Mouse (Mus musculus): ENCODE results near the gene Fgfbp3. TPM values are rescaled to one million over a fixed set of nuclear protein-coding genes. Genes with fewer than 3 reads are reported as not detected.
A peak's percentile ranks its signal among the peaks of the same experiment; 100 is the strongest.

Fgfbp3 gene
- polyA plus RNA-seq, 1 experiment from 2014 or later: 9.8 TPM

DNA sequence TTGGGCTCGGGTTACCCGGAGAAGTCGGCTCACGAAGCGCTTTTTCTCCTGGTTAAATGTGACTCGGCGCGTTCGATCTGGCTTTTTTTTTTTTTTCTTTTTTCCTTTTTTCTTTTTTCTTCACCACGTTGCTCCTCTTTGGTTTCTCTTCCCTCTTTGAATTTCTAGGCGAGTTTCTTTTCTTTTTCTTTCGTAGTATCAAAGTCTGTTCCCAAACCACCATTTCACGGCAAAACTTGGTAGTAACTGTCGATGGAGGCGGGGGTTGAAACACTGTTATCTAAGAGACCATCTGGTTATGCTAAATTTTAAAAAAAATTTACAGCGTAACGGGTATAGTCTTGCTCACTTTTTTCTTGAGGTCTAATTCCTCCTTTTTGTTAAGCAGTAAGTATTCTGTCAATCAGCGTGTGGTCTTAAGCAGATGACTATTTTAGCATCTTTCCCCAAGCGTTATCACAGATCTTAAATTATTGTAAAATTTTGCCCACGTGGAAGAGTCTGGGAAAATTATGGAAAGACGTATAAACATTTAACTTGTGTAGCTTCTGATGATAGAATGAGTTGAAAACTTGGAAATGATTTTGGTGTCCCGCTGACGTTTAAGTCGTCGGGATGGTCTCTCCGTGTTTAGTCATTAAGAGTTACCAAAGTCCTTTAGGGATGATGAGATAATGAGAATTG is 7.3 kb upstream of the Fgfbp3 start:
- 1% methylated on average over 26 of the region's 26 CpGs for WGBS

DNA sequence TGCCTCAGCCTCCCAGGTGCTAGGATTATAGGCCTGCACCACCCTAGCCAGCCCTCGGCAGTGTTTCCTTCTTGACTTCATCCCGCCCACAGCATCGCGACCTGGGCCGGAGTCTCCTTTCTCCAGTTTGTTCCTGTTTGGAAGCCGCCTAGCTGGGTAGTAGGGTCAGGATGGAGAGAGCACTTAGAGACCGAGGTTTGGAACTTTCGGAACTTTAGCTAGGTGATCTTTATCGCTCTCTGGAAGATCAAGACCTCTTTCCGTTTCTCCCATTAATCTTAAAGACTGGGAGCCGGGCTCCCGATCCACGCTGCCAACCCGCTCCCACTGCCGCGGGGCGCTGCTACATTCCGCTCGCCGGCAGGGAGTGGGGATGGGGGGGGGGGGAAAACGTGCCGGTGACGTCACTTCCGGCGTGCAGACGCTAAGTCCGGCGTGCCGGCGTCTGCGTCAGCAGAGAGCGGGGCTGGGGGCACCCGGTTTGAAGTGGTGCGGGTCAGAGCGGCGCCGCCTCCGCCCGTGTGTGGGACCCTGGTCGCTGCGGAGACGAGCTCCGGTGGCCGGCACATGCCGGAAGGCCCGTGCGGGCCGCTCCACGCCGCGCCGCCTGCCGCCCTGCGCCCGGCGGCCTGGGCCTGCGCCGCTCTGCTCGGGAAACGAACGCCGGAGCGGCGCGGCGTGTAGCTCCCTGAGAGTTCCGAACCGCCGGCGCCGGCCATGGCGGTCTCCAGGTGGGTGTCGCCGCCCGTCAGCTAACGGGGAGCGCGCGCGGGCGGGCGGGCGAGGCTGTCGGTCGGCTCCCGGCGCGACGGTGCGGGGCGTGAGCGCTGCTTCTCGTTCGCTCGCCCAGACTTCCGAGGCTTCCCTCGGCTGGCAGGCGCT is 6.5 kb upstream of the Fgfbp3 start, which contains the start of gene Btaf1:
Gene Btaf1, plus strand, starts transcription at position 409 of the 882 bp plus-strand sequence.
- H3K27ac ChIP-seq: peak within 1 kb of the TSS; percentile 96
- no peaks in the 10 kb centered on the region for H3K9me3 ChIP-seq
- WGBS: under 1% methylated on average over 98 of the region's 98 CpGs
- peaks cover 22% of the 10 kb centered on the region for H3K4me1 ChIP-seq
- H3K4me3 ChIP-seq: peak within 1 kb of the TSS; percentile 89
- ATAC-seq (ENCODE audit: insufficient number of reproducible peaks, insufficient read depth, low FRiP score, low TSS enrichment, low read depth): peak; percentile 96
- H3K4me2 ChIP-seq: peak within 1 kb of the TSS; percentile 81
- no peaks in the 10 kb centered on the region for H3K36me3 ChIP-seq
- no peaks in the 10 kb centered on the region for H3K27me3 ChIP-seq
- H3K9ac ChIP-seq: peak within 1 kb of the TSS; percentile 93

More for the DNA sequence above, 7.3 kb upstream of the Fgfbp3 start:
- Histone ChIP-seq H3K9me3 (no peaks in the 10 kb centered on the region), H3K4me3 (peak overlapping the region; percentile 89), H3K36me3 (no peaks in the 10 kb centered on the region), H3K4me1 (peaks cover 22% of the 10 kb centered on the region), H3K27me3 (no peaks in the 10 kb centered on the region), H3K27ac (peak overlapping the region; percentile 96), H3K4me2 (peak overlapping the region; percentile 81), H3K9ac (peak overlapping the region; percentile 93)
- ATAC-seq (ENCODE audit: insufficient number of reproducible peaks, insufficient read depth, low FRiP score, low TSS enrichment, low read depth): no peak

DNA sequence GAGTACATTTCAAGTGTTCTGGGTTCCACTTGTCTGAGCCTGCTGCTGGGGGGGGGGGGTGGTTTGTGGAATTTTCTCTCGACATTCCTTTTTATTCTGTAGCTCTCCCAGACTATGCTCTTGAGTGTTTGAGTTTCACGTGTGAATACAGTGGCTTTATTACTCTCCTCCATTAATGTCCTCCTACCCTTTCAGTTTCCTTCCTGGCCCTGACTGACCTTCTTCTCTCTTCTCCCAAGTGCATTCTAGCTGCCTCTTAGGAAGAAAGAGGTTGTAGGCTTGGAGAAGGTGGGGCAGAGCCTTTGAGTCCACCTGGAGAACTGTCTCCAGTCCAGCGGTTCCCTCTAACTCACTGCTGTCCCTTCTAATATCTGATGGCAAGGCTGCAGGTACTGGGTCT is 3.5 kb upstream of the Fgfbp3 start:
- no peaks in the 10 kb centered on the region for H3K9me3 ChIP-seq
- peaks cover 21% of the 10 kb centered on the region for H3K4me1 ChIP-seq
- H3K36me3 ChIP-seq: no peaks in the 10 kb centered on the region
- ATAC-seq (ENCODE audit: insufficient number of reproducible peaks, insufficient read depth, low FRiP score, low TSS enrichment, low read depth): no peak
- no peak overlapping the region for H3K4me3 ChIP-seq
- no peak overlapping the region for H3K9ac ChIP-seq
- WGBS: 54% methylated on average over 3 of the region's 3 CpGs
- H3K27ac ChIP-seq: no peak overlapping the region
- no peak overlapping the region for H3K4me2 ChIP-seq
- no peaks in the 10 kb centered on the region for H3K27me3 ChIP-seq

DNA sequence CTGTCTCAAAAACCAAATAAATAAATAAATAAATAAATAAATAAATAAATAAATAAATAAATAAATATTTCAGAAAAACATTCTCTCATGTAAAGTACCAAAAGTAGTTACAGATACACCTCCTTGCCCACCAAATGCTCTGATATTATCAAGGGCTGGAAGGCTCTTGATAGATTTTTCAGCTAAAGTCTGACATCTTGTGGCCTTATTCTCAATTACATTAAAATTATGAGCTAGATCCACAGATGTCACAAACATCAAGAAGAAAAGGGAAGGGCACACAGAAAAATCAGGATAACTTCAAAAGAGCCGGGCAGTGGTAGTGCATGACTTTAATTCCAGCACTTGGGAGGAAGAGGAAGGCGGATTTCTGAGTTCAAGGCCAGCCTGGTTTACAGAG is 2.6 kb upstream of the Fgfbp3 start:
- H3K36me3 ChIP-seq: no peaks in the 10 kb centered on the region
- H3K27me3 ChIP-seq: no peaks in the 10 kb centered on the region
- H3K27ac ChIP-seq: no peak overlapping the region
- H3K4me2 ChIP-seq: no peak overlapping the region
- no peak overlapping the region for H3K9ac ChIP-seq
- ATAC-seq (ENCODE audit: insufficient number of reproducible peaks, insufficient read depth, low FRiP score, low TSS enrichment, low read depth): no peak
- peaks cover 13% of the 10 kb centered on the region for H3K4me1 ChIP-seq
- H3K9me3 ChIP-seq: no peaks in the 10 kb centered on the region
- WGBS: 26% methylated on average over 2 of the region's 2 CpGs
- H3K4me3 ChIP-seq: no peak overlapping the region

DNA sequence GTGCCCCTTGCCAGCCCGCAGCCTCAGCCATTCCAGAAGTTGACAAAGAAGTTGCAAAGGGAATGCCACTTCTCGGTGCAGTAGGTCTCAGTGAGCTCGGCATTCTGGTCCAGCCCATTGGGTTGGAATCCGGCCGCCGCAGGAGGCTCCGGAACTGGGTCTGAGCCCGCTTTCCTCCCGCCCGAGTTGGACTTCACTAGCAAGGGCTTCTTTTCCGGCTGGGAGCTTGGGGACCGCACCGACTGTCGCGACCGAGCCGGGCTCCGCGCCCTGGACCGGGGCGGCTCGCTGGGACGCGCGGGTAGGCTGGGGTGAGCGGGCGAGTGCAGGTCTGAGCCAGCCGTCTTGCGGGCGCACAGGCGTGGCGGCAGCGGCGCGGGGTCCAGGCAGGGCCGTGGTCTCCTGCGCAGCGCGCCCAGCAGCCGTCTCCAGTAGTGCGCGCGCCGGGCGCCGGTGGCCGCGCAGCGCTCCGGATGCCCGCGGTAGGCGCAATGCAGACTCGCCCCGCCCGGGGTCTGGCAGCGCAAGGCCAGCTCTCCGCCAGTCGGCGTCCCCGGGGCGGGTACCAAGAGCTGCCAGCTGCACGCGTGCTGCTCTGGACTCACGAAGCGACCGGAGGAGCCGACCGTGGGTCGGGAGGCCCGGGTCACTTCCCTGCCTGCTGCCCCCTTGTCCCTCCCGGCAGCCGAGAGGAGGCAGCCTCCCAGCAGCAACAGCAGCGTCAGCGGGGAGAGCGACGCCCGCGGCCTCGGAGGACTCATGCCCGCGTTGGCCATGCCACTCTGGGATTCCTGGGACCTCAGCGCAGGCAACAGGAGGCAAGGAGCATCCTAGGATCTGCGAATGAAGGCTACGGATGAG is 744 bp downstream of the Fgfbp3 start:
- ATAC-seq (ENCODE audit: insufficient number of reproducible peaks, insufficient read depth, low FRiP score, low TSS enrichment, low read depth): peak; percentile 87

DNA sequence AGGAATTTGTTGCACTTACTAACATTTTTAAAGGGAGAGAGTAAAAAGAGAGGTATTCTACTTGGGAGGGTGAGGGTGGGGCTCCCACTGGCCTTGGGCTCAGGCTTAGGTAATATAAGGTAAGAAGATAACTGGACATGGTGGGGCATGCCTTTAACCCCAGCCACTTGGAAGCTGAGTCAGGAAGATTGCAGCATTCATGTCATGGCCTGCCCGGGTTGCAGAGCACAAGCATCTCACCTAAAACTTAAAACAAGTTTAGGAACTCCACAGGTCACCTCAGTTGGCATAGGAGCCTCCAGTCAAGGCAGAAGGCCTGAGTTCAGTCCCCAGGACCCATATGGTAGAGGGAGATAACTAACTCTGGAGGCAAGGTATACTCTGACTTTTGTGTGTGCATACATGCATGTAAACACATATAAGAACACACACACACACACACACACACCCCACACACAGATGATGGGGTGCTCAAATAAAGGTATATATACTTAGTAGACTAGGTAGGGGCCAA is 2.5 kb downstream of the Fgfbp3 start:
- no peaks in the 10 kb centered on the region for H3K36me3 ChIP-seq
- WGBS: 84% methylated on average over 1 of the region's 1 CpGs
- no peak overlapping the region for H3K4me3 ChIP-seq
- H3K27ac ChIP-seq: no peak overlapping the region
- peaks cover 12% of the 10 kb centered on the region; the same call in 1 of the 2 replicates for H3K4me1 ChIP-seq
- no peaks in the 10 kb centered on the region for H3K9me3 ChIP-seq
- no peak overlapping the region for H3K4me2 ChIP-seq
- ATAC-seq (ENCODE audit: insufficient number of reproducible peaks, insufficient read depth, low FRiP score, low TSS enrichment, low read depth): no peak
- H3K27me3 ChIP-seq: no peaks in the 10 kb centered on the region
- no peak overlapping the region for H3K9ac ChIP-seq

More for the DNA sequence above, 744 bp downstream of the Fgfbp3 start:
- H3K9me3 ChIP-seq: no peaks in the 10 kb centered on the region
- H3K27ac ChIP-seq: peak overlapping the region; percentile 93
- WGBS: under 1% methylated on average over 85 of the region's 85 CpGs
- peak overlapping the region; percentile 76 for H3K4me2 ChIP-seq
- H3K9ac ChIP-seq: peak overlapping the region; percentile 91
- peaks cover 5% of the 10 kb centered on the region; the same call in 1 of the 2 replicates for H3K4me1 ChIP-seq
- H3K36me3 ChIP-seq: no peaks in the 10 kb centered on the region
- H3K27me3 ChIP-seq: no peaks in the 10 kb centered on the region
- peak overlapping the region; percentile 89 for H3K4me3 ChIP-seq

DNA sequence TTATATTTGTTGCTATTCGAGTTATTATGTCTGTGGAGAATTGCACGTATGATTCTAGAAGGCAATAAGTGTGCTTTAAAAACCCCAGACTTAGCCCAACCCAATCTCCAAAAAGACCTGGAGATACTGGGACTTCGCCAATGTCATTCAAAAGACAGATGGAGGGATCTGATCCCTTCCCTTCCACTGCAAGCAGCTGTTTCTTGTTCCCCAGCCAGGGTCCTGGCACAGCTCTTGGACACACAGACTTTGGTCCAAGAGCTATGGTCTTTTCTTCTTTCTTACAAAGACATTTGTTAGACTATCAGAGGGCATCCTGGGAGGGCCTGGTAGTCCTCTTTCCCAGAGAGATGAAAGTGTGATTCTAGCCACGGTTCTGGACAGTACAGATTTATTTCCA is 3.2 kb downstream of the Fgfbp3 start:
- ATAC-seq (ENCODE audit: insufficient number of reproducible peaks, insufficient read depth, low FRiP score, low TSS enrichment, low read depth): no peak
- 83% methylated on average over 4 of the region's 4 CpGs for WGBS
- no peak overlapping the region for H3K9ac ChIP-seq
- no peak overlapping the region for H3K4me2 ChIP-seq
- no peaks in the 10 kb centered on the region for H3K27me3 ChIP-seq
- no peak overlapping the region for H3K4me3 ChIP-seq
- H3K36me3 ChIP-seq: no peaks in the 10 kb centered on the region
- no peaks in the 10 kb centered on the region for H3K9me3 ChIP-seq
- peaks cover 12% of the 10 kb centered on the region; the same call in 1 of the 2 replicates for H3K4me1 ChIP-seq
- no peak overlapping the region for H3K27ac ChIP-seq

DNA sequence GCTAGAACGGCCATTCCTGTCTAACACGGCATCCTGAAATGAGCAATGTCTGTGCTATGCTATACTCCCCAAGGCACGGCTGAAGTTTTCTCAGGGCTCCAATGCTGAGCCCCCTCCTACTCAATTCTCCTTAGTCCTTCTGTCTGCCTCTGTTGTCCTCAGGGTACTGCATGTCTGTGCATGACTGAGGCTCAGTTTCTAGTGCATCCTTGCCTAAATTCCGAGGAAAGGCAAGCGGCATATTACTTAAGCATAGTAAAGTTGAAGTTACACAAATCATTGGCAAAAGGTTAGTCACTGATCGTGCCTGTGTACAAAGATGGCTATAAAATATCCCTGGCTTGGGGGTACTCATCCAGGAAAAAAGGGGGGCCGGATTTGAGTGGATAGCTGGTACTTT is 6.4 kb downstream of the Fgfbp3 start:
- Histone ChIP-seq H3K36me3 (no peaks in the 10 kb centered on the region), H3K4me1 (0 out of 2 replicates have a peak, but pooled peaks cover 6% of the 10 kb centered on the region), H3K27me3 (no peaks in the 10 kb centered on the region), H3K9me3 (no peaks in the 10 kb centered on the region), H3K9ac (no peak overlapping the region), H3K27ac (no peak overlapping the region), H3K4me3 (no peak overlapping the region), H3K4me2 (no peak overlapping the region)
- WGBS: 69% methylated on average over 7 of the region's 7 CpGs
- no peak for ATAC-seq (ENCODE audit: insufficient number of reproducible peaks, insufficient read depth, low FRiP score, low TSS enrichment, low read depth)

DNA sequence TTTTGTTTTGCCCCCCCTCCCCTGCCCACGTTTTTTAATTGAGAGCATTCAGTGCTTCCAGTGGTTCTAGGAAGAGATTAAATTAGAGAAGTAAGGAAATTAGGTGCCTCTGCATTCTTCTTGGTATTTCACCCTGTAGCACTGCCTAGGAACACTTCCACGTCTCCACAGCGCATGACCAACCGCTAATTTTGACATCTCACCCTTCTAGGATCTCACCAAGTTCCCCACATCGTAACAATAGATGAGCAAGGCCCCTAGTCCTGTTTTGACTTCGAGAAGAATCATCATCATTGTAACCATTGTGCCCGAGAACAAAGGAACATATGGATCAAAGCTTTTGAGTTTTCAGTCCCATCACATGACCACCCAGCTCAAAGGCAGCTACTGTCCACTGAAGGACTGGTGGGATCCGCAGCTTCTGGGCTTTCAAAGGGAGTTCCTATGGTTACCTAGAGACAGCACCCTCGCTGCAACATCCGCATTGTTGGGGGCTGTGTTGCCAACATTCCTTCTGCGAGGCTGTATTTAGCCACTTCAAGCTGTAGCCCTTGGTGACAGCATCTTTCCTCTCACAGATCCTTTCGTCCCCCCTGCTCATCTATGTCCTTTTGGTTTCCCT is 8.9 kb downstream of the Fgfbp3 start:
- Histone ChIP-seq H3K4me3 (no peak overlapping the region), H3K4me2 (no peak overlapping the region), H3K9me3 (no peaks in the 10 kb centered on the region), H3K27ac (no peak overlapping the region), H3K4me1 (0 out of 2 replicates have a peak, but pooled peaks cover 6% of the 10 kb centered on the region), H3K36me3 (no peaks in the 10 kb centered on the region), H3K9ac (no peak overlapping the region), H3K27me3 (no peaks in the 10 kb centered on the region)
- WGBS: 37% methylated on average over 12 of the region's 12 CpGs
- no peak for ATAC-seq (ENCODE audit: insufficient number of reproducible peaks, insufficient read depth, low FRiP score, low TSS enrichment, low read depth)

DNA sequence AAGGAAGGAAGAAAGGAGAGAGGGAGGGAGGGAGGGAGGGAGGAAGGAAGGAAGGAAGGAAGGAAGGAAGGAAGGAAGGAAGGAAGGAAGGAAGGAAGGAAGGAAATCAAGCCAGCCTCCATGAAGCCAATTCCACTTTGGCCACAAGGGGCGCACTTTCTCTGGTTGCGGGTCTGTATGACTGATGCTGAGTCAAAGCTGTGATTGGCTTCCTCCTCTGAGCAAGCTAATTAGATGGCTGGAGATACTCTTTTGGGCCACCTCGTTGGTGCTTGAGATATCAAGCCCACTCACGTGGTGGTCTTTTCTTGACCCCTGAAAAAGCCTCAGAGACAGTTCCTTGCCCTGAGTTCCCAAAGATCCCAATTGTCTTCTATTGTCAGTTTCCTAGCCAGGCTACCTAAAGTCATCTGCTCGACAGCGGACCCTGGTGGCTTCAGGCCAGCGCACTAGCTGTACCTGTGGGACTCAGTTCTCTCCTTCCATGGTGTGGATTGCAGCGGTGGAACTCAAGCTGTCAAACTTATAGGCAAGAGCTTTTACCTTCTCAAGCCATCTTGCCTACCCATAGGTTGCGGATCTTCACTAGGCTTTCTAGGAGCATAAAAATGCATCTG is 9.6 kb downstream of the Fgfbp3 start:
- Histone ChIP-seq H3K4me2 (no peak overlapping the region), H3K9ac (no peak overlapping the region), H3K9me3 (no peaks in the 10 kb centered on the region), H3K36me3 (no peaks in the 10 kb centered on the region), H3K4me3 (no peak overlapping the region), H3K27me3 (no peaks in the 10 kb centered on the region), H3K27ac (no peak overlapping the region), H3K4me1 (0 out of 2 replicates have a peak, but pooled peaks cover 7% of the 10 kb centered on the region)
- no peak for ATAC-seq (ENCODE audit: insufficient number of reproducible peaks, insufficient read depth, low FRiP score, low TSS enrichment, low read depth)
- 25% methylated on average over 9 of the region's 9 CpGs for WGBS

Data from embryonic facial prominence, embryonic 13.5 days (tissue).